Mouse (Mus musculus): Measurements from ENCODE around the gene Mmp19. TPM values are rescaled to one million over a fixed set of nuclear protein-coding genes. Genes with fewer than 3 reads are reported as not detected.
A peak's percentile ranks its signal among the peaks of the same experiment; 100 is the strongest.

Mmp19 gene
- total RNA-seq (2021): under 1 TPM; 0.50 to 0.76 TPM

DNA sequence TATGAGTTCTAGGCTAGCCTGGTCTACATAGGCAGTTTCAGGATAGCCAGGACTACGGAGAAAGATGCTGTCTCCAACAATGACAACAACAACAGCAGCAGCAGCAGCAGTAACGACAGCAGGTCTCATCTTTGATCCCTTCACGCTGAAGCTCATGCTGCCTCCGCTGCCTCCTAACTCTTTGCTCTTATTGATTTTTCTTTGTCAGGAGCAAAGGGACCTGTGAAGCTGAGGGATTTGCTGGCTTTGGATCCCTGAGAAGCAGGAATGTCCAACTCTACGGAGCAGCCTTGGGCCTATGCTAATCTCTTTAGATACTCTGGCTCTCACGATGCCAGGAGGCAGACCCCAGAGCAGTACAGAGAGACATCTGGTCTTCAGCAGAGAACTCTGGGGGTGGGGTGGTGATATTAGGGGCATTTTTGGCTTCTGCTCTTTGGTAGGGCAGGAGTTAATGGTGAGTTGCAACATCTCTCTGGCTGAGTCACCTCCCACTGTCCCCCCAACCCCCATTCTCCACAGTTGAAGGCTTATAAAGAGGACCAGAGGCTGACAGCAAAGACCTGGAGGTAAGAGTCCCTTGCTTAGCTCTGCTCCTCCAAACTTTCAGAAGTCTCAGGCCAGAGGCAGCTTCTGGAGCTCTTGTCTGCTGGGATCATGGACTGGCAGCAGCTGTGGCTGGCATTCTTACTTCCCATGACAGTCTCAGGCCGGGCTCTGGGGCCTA, at the start of gene Mmp19:
Mmp19 (plus strand) TSS at position 513 of the 727 bp plus-strand sequence.
- DNase-seq (ENCODE audit: low spot score in 2 of 2): no peak
- intact Hi-C loops (cut with DNase I): no loop called here

DNA sequence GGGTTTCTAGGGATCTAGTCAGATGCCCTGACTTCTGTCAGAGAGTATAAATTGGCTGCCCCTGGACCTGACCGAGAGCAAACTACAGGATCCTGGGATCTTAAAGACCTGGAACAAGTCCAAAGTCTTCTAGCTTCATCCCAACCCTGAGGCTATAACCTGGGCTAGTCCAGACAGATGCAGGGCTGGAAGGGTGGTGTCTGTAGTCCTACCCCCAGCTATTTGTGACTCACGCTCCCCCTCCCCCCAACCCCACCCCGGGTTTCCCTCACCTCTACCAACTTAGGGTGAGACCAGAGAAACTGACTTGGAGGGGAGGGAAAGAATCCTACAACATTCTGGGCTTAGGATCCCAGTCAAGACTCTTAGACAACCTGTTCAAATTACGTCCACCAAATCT, 48.1 kb upstream of the Mmp19 start:
- DNase-seq (ENCODE audit: low spot score in 2 of 2): no peak
- intact Hi-C loops (cut with DNase I): no loop called here

- intact Hi-C loops (cut with DNase I): no loop called here
- DNase-seq (ENCODE audit: low spot score in 2 of 2): no peak
Observed at GRCm38 (mm10) chr10:128743235-128743634, 47.5 kb upstream of the Mmp19 start.

- DNase-seq (ENCODE audit: low spot score in 2 of 2): peak; percentile 46 to 50
- intact Hi-C loops (cut with DNase I): no loop called here
Observed at GRCm38 (mm10) chr10:128743791-128744191, 46.9 kb upstream of the Mmp19 start.

DNA sequence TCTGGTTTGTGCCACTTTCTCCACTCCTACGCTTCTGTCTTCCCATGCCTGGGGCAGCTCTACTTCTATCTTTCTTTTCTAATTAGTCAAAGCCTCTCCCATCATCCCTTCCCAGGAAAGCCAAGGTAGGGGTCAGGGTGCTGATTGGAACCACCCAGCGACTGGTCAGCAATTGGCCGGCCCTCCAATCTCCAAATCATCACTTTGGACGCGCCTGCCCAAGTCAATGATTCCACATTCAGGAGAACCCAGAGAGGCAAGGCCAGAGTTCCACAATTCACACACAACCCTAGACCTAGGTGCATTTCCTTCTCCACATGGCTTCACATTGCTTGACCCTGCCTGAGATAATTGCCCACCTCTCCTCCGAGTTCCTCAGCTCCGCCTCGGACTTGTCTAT, 46.5 kb upstream of the Mmp19 start:
- intact Hi-C loops (cut with DNase I): no loop called here
- no peak for DNase-seq (ENCODE audit: low spot score in 2 of 2)

- intact Hi-C loops (cut with DNase I): loop anchor here (5.0 kb wide), 1 partner anchor 48 kb away; the partner anchor contains the start of gene Rab5b
Observed at GRCm38 (mm10) chr10:128744680-128745601, 45.8 kb upstream of the Mmp19 start, which contains the start of gene Dgka. TSS of gene Dgka (minus strand) at chr10:128744855.

GRCm38 (mm10) chr10:128745946-128746613, 44.6 kb upstream of the Mmp19 start:
- intact Hi-C loops (cut with DNase I): loop anchor here (5.0 kb wide), 1 partner anchor 49 kb away; the partner anchor contains the start of gene Rab5b
- DNase-seq (ENCODE audit: low spot score in 2 of 2): no peak

More at GRCm38 (mm10) chr10:128744680-128745601, 45.8 kb upstream of the Mmp19 start, which contains the start of gene Dgka:
- DNase-seq (ENCODE audit: low spot score in 2 of 2): no peak

DNA sequence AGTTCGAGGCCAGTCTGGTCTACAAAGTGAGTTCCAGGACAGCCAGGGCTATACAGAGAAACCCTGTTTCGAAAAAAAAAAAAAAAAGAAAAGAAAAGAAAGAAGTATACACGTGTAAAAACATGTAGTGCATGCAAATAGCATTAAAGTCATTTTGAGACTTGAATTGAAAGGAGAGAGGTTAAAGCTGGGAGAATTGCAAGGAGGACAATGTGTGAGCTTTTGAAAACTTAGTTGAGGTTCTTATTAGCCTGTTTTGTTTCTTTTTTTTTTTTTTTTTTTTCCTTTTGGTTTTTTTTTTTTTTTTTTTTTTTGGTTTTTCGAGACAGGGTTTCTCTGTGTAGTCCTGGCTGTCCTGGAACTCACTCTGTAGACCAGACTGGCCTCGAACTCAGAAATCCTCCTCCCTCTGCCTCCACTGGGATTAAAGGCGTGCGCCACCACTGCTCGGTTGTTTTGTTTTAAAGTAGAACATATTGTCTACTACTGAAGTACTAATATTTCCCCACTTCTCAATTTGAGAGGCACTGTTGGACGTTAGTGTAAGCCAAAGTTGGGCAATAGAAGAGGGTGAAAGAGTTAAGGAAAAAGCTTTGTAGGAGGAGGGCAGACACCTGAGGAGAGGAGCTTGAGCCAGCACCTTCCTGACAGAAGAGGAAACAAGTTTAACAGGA, 43.6 kb upstream of the Mmp19 start:
- DNase-seq (ENCODE audit: low spot score in 2 of 2): no peak
- intact Hi-C loops (cut with DNase I): loop anchor here (5.0 kb wide), 1 partner anchor 50 kb away; the partner anchor contains the start of gene Rab5b

DNA sequence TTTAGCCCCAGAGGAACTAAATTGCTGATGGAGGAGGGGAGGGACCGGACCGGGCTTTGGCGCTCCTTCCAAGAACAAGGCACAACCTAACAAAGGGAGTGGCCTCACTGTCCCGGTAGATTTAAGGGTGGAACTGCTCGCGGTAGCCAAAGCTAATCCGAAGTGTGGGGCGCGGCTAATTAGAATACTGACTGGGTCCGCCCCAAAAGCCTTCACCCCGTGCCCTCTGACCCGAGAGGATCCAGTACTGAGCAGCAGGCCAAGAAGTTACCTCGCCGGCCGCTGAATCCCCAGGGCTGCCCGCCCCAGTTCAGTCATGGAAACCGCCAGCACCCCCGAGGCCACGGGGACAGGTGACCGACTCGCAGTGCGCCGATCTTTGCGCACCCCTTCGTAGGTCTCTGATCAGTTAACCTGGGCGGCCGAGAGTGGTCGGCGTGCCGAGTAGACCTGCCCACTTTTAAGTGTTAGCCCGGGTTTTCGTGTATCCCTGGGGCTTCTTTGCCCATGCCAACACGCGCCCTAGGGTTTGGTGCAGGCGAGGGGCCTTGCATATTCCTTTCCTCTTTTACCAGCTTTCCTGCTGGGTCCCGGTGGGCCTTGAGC, 43.0 kb upstream of the Mmp19 start, which contains the start of gene Pym1:
Pym1 (plus strand) TSS at position 244 of the 606 bp plus-strand sequence.
- intact Hi-C loops (cut with DNase I): loop anchor here (1.0 to 5.0 kb wide), 2 partner anchors 50 to 58 kb away; partner anchors contain the start of gene Rab5b
- DNase-seq (ENCODE audit: low spot score in 2 of 2): peak; percentile 52 to 60

DNA sequence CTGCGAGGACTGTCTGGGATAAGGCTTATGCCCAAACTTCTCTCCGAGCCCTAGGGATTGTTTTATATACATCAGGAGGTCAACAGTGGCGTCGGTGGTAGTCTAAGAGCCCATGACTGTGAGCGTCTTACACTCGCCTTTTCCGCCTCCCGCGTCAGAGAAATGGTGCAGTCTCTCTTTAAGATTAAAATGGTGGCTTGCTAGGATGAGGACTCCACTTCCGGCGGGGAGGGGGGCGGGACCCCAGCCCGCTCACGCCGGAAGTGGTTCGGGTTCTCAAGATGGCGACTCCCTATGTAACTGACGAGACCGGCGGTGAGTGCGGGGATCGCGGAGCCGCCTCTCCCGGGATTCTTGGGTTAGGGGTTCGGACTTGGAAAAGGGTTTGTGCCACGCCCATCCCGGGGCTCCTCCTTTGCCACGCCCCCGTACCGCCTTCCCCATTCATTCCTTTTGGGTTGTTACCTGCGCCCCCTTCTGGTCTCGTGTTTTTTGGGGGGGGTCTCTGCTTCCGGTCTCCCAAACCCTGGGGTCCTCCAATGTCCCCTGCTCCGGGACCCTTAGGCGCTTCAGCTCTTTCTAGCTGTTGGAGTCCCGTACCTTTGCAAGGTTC, 42.4 kb upstream of the Mmp19 start:
- intact Hi-C loops (cut with DNase I): loop anchor here (1.0 to 5.0 kb wide), 2 partner anchors 51 to 57 kb away; partner anchors contain the start of gene Rab5b
- peak; percentile 82 to 83 for DNase-seq (ENCODE audit: low spot score in 2 of 2)

DNA sequence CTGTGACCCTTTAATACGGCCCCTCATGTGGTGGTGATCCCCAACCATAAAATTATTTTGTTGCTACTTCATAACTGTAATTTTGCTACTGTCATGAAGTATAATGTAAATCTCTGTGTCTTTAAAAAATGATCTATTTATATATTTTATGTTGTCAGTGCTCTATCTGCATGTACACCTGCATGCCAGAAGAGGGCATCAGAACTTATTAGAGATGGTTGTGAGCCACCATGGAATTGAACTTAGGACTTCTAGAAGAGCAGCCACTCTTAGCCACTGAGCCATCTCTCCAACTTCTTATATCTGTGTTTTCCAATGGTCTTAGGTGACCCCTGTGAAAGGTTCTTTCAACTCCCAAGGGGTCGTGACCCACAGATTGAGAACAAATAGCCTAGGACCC, 17.8 kb upstream of the Mmp19 start:
- no peak for DNase-seq (ENCODE audit: low spot score in 2 of 2)
- intact Hi-C loops (cut with DNase I): no loop called here

GRCm38 (mm10) chr10:128773685-128774084, 17.0 kb upstream of the Mmp19 start:
- DNase-seq (ENCODE audit: low spot score in 2 of 2): no peak
- intact Hi-C loops (cut with DNase I): no loop called here

- no peak for DNase-seq (ENCODE audit: low spot score in 2 of 2)
- intact Hi-C loops (cut with DNase I): no loop called here
Observed at GRCm38 (mm10) chr10:128778441-128778840, 12.3 kb upstream of the Mmp19 start.

GRCm38 (mm10) chr10:128779011-128779795, 11.5 kb upstream of the Mmp19 start:
- intact Hi-C loops (cut with DNase I): no loop called here

GRCm38 (mm10) chr10:128780200-128780599, 10.5 kb upstream of the Mmp19 start:
- DNase-seq (ENCODE audit: low spot score in 2 of 2): no peak
- intact Hi-C loops (cut with DNase I): no loop called here

More at GRCm38 (mm10) chr10:128779011-128779795, 11.5 kb upstream of the Mmp19 start:
- no peak for DNase-seq (ENCODE audit: low spot score in 2 of 2)

DNA sequence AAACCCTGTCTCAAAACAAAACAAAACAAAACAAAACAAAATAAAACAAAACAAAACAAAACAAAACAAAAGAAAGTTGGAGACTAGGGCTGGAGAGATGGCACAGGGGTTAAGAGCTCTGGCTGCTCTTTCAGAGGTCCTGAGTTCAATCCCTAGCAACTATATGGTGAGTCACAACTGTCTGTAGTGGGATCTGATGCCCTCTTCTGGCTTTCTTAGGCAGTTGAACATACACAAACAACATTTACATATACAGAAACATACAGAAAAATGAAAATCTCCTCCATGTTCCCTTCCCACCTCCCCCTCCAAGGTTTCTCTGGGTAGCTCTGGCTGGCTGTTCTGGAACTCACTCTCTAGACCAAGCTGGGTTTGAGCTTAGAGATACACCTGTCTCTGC, 1.3 kb downstream of the Mmp19 start:
- intact Hi-C loops (cut with DNase I): no loop called here
- no peak for DNase-seq (ENCODE audit: low spot score in 2 of 2)

GRCm38 (mm10) chr10:128793258-128793657, 2.5 kb downstream of the Mmp19 start:
- intact Hi-C loops (cut with DNase I): no loop called here
- DNase-seq (ENCODE audit: low spot score in 2 of 2): no peak
